Mouse (Mus musculus) brown adipose tissue, adult 24 weeks (tissue): Measurements from ENCODE around the gene Neurl2. TPM values are rescaled to one million over a fixed set of nuclear protein-coding genes. Genes with fewer than 3 reads are reported as not detected.

ENCODE experiments used
- H3K27ac ChIP-seq: fragments of 200-500 bp; replicated peaks from 2 replicates; pipeline ENCODE4 v1.5.1; 2012; ENCODE audit warnings: low read depth, mild to moderate bottlenecking, low read length
- H3K4me1 ChIP-seq: fragments of 200-500 bp; 2 replicates; pipeline ENCODE4 v1.6.1; 2012; ENCODE audit warnings: low read length, mixed read lengths; ENCODE audit not compliant: control insufficient read depth, insufficient read depth, insufficient read length
- H3K4me3 ChIP-seq: fragments of 200-500 bp; 2 replicates; pipeline ENCODE4 v1.5.1; 2012; ENCODE audit warnings: low read depth, mild to moderate bottlenecking, low read length, moderate library complexity; ENCODE audit not compliant: insufficient read depth
- polyA plus RNA-seq: library from polyadenylated mRNA; stranded (reverse); fragments of >200 nt; gene quantifications from 2 replicates; pipeline ENCODE4 v1.2.4, GENCODE M21; 2012; ENCODE audit not compliant: missing spikeins, insufficient read depth, insufficient read length

Neurl2 gene
- polyA plus RNA-seq, 1 experiment, result 4.1 TPM

- H3K4me1 ChIP-seq, result peaks cover 7% of the 10 kb centered on the region; the same call in 1 of the 2 replicates
- peak within 1 kb of the TSS; percentile 94 for H3K27ac ChIP-seq
- H3K4me3 ChIP-seq, result peak within 1 kb of the TSS; percentile 83
These were observed 431 bp downstream of the Neurl2 start, which contains the start of gene Ctsa for GRCm38 (mm10) chr2:164832748-164833301. Gene Ctsa (plus strand): TSS chr2:164832873.

GRCm38 (mm10) chr2:164832032-164832747, 1.1 kb downstream of the Neurl2 start:
- Histone ChIP-seq H3K4me3 (peak overlapping the region; percentile 83), H3K27ac (no peak overlapping the region), H3K4me1 (peaks cover 7% of the 10 kb centered on the region; the same call in 1 of the 2 replicates)

GRCm38 (mm10) chr2:164831029-164831428, 2.2 kb downstream of the Neurl2 start:
- Histone ChIP-seq H3K27ac (no peak overlapping the region), H3K4me3 (no peak overlapping the region), H3K4me1 (peaks cover 7% of the 10 kb centered on the region; the same call in 1 of the 2 replicates)

- Histone ChIP-seq H3K27ac (no peak overlapping the region), H3K4me3 (no peak overlapping the region)
These were observed 4.2 kb downstream of the Neurl2 start for GRCm38 (mm10) chr2:164829090-164829489.

GRCm38 (mm10) chr2:164828437-164828836, 4.8 kb downstream of the Neurl2 start, which contains the start of gene Spata25:
Gene Spata25 (minus strand): TSS chr2:164828537.
- no peaks in the 10 kb centered on the region for H3K4me1 ChIP-seq

More at GRCm38 (mm10) chr2:164829090-164829489, 4.2 kb downstream of the Neurl2 start:
- peaks cover under 1% of the 10 kb centered on the region; the same call in 1 of the 2 replicates for H3K4me1 ChIP-seq

GRCm38 (mm10) chr2:164827146-164827850, 6.0 kb downstream of the Neurl2 start:
- Histone ChIP-seq H3K4me1 (no peaks in the 10 kb centered on the region), H3K27ac (no peak overlapping the region), H3K4me3 (no peak overlapping the region)

More at GRCm38 (mm10) chr2:164828437-164828836, 4.8 kb downstream of the Neurl2 start, which contains the start of gene Spata25:
- Histone ChIP-seq H3K4me3 (no peak within 1 kb of the TSS), H3K27ac (no peak within 1 kb of the TSS)

- Histone ChIP-seq H3K4me1 (no peaks in the 10 kb centered on the region), H3K27ac (no peak overlapping the region), H3K4me3 (no peak overlapping the region)
These were observed 7.7 kb downstream of the Neurl2 start for GRCm38 (mm10) chr2:164825521-164825920.

GRCm38 (mm10) chr2:164823969-164824368, 9.3 kb downstream of the Neurl2 start:
- Histone ChIP-seq H3K4me3 (no peak overlapping the region), H3K4me1 (no peaks in the 10 kb centered on the region), H3K27ac (no peak overlapping the region)

- Histone ChIP-seq H3K4me3 (peak overlapping the region; percentile 79), H3K4me1 (no peaks in the 10 kb centered on the region), H3K27ac (peak overlapping the region; percentile 62)
These were observed 10.1 kb downstream of the Neurl2 start for GRCm38 (mm10) chr2:164823181-164823585.

GRCm38 (mm10) chr2:164822636-164823165, 10.6 kb downstream of the Neurl2 start, which contains the start of gene Zswim1:
Gene Zswim1 (plus strand): TSS chr2:164822686.
- Histone ChIP-seq H3K4me1 (no peaks in the 10 kb centered on the region), H3K27ac (peak within 1 kb of the TSS; percentile 62), H3K4me3 (peak within 1 kb of the TSS; percentile 79)

- Histone ChIP-seq H3K4me1 (no peaks in the 10 kb centered on the region), H3K27ac (no peak overlapping the region), H3K4me3 (no peak overlapping the region)
These were observed 12.2 kb downstream of the Neurl2 start for GRCm38 (mm10) chr2:164821060-164821459.

GRCm38 (mm10) chr2:164817703-164818102, 15.6 kb downstream of the Neurl2 start:
- Histone ChIP-seq H3K4me3 (no peak overlapping the region), H3K4me1 (no peaks in the 10 kb centered on the region), H3K27ac (no peak overlapping the region)

- no peak overlapping the region for H3K4me3 ChIP-seq
- H3K4me1 ChIP-seq, result no peaks in the 10 kb centered on the region
- no peak overlapping the region for H3K27ac ChIP-seq
These were observed 16.1 kb downstream of the Neurl2 start for GRCm38 (mm10) chr2:164817206-164817605.

GRCm38 (mm10) chr2:164815821-164816220, 17.4 kb downstream of the Neurl2 start:
- no peak overlapping the region for H3K27ac ChIP-seq
- no peak overlapping the region for H3K4me3 ChIP-seq
- no peaks in the 10 kb centered on the region for H3K4me1 ChIP-seq

- H3K4me1 ChIP-seq, result no peaks in the 10 kb centered on the region
- H3K27ac ChIP-seq, result no peak overlapping the region
- no peak overlapping the region for H3K4me3 ChIP-seq
These were observed 17.9 kb downstream of the Neurl2 start for GRCm38 (mm10) chr2:164815348-164815747.
